Mouse (Mus musculus): ENCODE data around the gene Mindy1. TPM values are rescaled to one million over a fixed set of nuclear protein-coding genes. Genes with fewer than 3 reads are reported as not detected.

The Mindy1 gene
- total and polyA plus RNA-seq, 3 experiments, result 5.0 to 14.4 (median 5.4) TPM

GRCm38 (mm10) chr3:95291041-95291440, 9.9 kb downstream of the Mindy1 start:
- Histone ChIP-seq H3K4me1 (ENCODE audit: control insufficient read depth in 1 of 2, insufficient read depth in 2 of 2) (peaks cover 0 to 19% of the 10 kb centered on the region in 2 experiments; a peak in 3 of 4 replicates), H3K4me2 (ENCODE audit: insufficient read depth, low read depth, poor library complexity, severe bottlenecking) (no peak overlapping the region), H3K36me3 (replicated peaks in 1 of 2; ENCODE audit: control insufficient read depth in 1 of 2, insufficient read depth in 1 of 2, low read length in 1 of 2) (peaks cover 25 to 50% of the 10 kb centered on the region in 2 experiments), H3K9ac (ENCODE audit: insufficient read depth, low read depth) (no peak overlapping the region), H3K27me3 (replicated peaks) (no peaks in the 10 kb centered on the region), H3K4me3 (replicated peaks in 1 of 3; ENCODE audit: low read depth in 2 of 3, low read length in 2 of 3, poor library complexity in 1 of 3) (no peak overlapping the region), H3K27ac (ENCODE audit: insufficient read depth, low read depth) (no peak overlapping the region), H3K79me2 (replicated peaks; ENCODE audit: control insufficient read depth, extremely low read depth, insufficient read depth, poor library complexity, severe bottlenecking) (no peaks in the 10 kb centered on the region), H3K9me3 (replicated peaks; ENCODE audit: low read length) (no peaks in the 10 kb centered on the region)
- dilution Hi-C loops (cut with MboI; ENCODE audit: extremely low pct_ligation_motif_present, extremely low pct_unique_long_range_greater_than_20kb, low sequenced_read_pairs), result no loop called here
- DNase-seq (ENCODE audit: extremely low read depth), result no peak
- TF ChIP-seq NRF1 (IDR thresholded peaks at IDR 0.05; ENCODE audit: low read depth, low read length), result no peak
- TF ChIP-seq ZMIZ1 (IDR thresholded peaks at IDR 0.05; ENCODE audit: low read depth, low read length), result no peak
- TF ChIP-seq ZC3H11A (IDR thresholded peaks at IDR 0.05; ENCODE audit: low read depth, low read length), result no peak
- no peak for TF ChIP-seq ZKSCAN1 (IDR thresholded peaks at IDR 0.05; ENCODE audit: borderline replicate concordance, low read depth, low read length)
- no peak for TF ChIP-seq MAZ (IDR thresholded peaks at IDR 0.05; ENCODE audit: low read depth, low read length)
- no peak for TF ChIP-seq ELF1 (IDR thresholded peaks at IDR 0.05; ENCODE audit: low read depth, low read length)
- no peak for TF ChIP-seq MAFK (IDR thresholded peaks at IDR 0.05; ENCODE audit: insufficient replicate concordance, low read length)
- TF ChIP-seq MYC (IDR thresholded peaks at IDR 0.05; ENCODE audit: low read depth, low read length), result no peak
- TF ChIP-seq RCOR1 (conservative IDR thresholded peaks at IDR 0.05; ENCODE audit: low read depth, low read length), result no peak
- no peak for TF ChIP-seq CTCF (conservative IDR thresholded peaks at IDR 0.05 in 1 of 2, IDR thresholded peaks at IDR 0.05 in 1 of 2; ENCODE audit: low read depth in 2 of 2, low read length in 2 of 2)
- TF ChIP-seq MAX (IDR thresholded peaks at IDR 0.05; ENCODE audit: low read length), result no peak
- no peak for TF ChIP-seq ZNF384 (IDR thresholded peaks at IDR 0.05; ENCODE audit: low read depth, low read length)
- no peak for TF ChIP-seq JUN (IDR thresholded peaks at IDR 0.05; ENCODE audit: insufficient read depth, low read depth, low read length)
- no peak for TF ChIP-seq USF2 (conservative IDR thresholded peaks at IDR 0.05; ENCODE audit: low read depth, low read length)
- no peak for TF ChIP-seq POLR2AphosphoS2 (IDR thresholded peaks at IDR 0.05; ENCODE audit: low read depth, low read length)
- TF ChIP-seq GABPA (IDR thresholded peaks at IDR 0.05; ENCODE audit: insufficient replicate concordance, low read depth, low read length), result no peak
- no peak for TF ChIP-seq E2F4 (IDR thresholded peaks at IDR 0.05; ENCODE audit: insufficient replicate concordance, low read depth, low read length)
- no peak for TF ChIP-seq ETS1 (conservative IDR thresholded peaks at IDR 0.05; ENCODE audit: low read depth, low read length)
- in situ Hi-C loops (cut with MboI; ENCODE audit: low pct_ligation_motif_present, low pct_unique_long_range_greater_than_20kb, low sequenced_read_pairs), result no loop called here

DNA sequence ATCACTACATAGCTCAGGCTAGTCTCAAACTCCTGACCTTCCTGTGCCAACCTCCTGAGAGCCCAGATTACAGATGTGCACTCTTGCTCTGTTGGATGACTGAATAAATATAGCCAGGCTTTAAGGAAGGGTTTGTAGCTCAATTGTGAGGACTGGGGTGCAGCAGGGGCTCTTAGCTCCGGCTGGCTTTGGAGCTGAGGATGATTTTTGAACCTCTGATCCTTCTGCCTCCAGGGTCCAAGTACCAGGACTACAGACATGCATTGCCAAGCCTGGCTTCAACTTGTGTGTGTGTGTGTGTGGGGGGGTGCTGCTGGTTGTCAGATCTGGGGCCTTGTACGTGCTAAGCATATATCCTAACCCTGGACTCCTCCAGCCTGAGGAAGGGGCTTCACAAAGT, 11.8 kb downstream of the Mindy1 start:
- H3K4me2 ChIP-seq (ENCODE audit: insufficient read depth, low read depth, poor library complexity, severe bottlenecking), result no peak overlapping the region
- H3K4me3 ChIP-seq (replicated peaks in 1 of 3; ENCODE audit: low read depth in 2 of 3, low read length in 2 of 3, poor library complexity in 1 of 3), result no peak overlapping the region
- dilution Hi-C loops (cut with MboI; ENCODE audit: extremely low pct_ligation_motif_present, extremely low pct_unique_long_range_greater_than_20kb, low sequenced_read_pairs), result no loop called here
- no peak overlapping the region for H3K27ac ChIP-seq (ENCODE audit: insufficient read depth, low read depth)
- H3K9ac ChIP-seq (ENCODE audit: insufficient read depth, low read depth), result no peak overlapping the region
- no peaks in the 10 kb centered on the region for H3K9me3 ChIP-seq (replicated peaks; ENCODE audit: low read length)
- in situ Hi-C loops (cut with MboI; ENCODE audit: low pct_ligation_motif_present, low pct_unique_long_range_greater_than_20kb, low sequenced_read_pairs), result no loop called here
- peaks cover 0 to 23% of the 10 kb centered on the region in 2 experiments; a peak in 3 of 4 replicates for H3K4me1 ChIP-seq (ENCODE audit: control insufficient read depth in 1 of 2, insufficient read depth in 2 of 2)
- H3K79me2 ChIP-seq (replicated peaks; ENCODE audit: control insufficient read depth, extremely low read depth, insufficient read depth, poor library complexity, severe bottlenecking), result no peaks in the 10 kb centered on the region
- no peak for DNase-seq (ENCODE audit: extremely low read depth)
- H3K36me3 ChIP-seq (replicated peaks in 1 of 2; ENCODE audit: control insufficient read depth in 1 of 2, insufficient read depth in 1 of 2, low read length in 1 of 2), result peaks cover 24 to 62% of the 10 kb centered on the region in 2 experiments
- TF ChIP-seq CHD2 (IDR thresholded peaks at IDR 0.05; ENCODE audit: low read length) (no peak), CHD1 (IDR thresholded peaks at IDR 0.05; ENCODE audit: low read depth, low read length) (no peak), ZC3H11A (IDR thresholded peaks at IDR 0.05; ENCODE audit: low read depth, low read length) (no peak), ETS1 (conservative IDR thresholded peaks at IDR 0.05; ENCODE audit: low read depth, low read length) (no peak), SMC3 (IDR thresholded peaks at IDR 0.05; ENCODE audit: low read depth, low read length) (no peak), HCFC1 (IDR thresholded peaks at IDR 0.05; ENCODE audit: low read depth, low read length) (no peak), MXI1 (IDR thresholded peaks at IDR 0.05; ENCODE audit: low read depth, low read length) (no peak), ZMIZ1 (IDR thresholded peaks at IDR 0.05; ENCODE audit: low read depth, low read length) (no peak), IRF4 (IDR thresholded peaks at IDR 0.05; ENCODE audit: low read depth, low read length) (no peak), USF1 (IDR thresholded peaks at IDR 0.05; ENCODE audit: low read depth, low read length) (no peak), PAX5 (IDR thresholded peaks at IDR 0.05; ENCODE audit: low read length) (no peak), UBTF (IDR thresholded peaks at IDR 0.05; ENCODE audit: low read depth, low read length) (no peak), JUN (IDR thresholded peaks at IDR 0.05; ENCODE audit: insufficient read depth, low read depth, low read length) (no peak), MAX (IDR thresholded peaks at IDR 0.05; ENCODE audit: low read length) (no peak), RAD21 (IDR thresholded peaks at IDR 0.05; ENCODE audit: low read depth, low read length) (no peak), EP300 (IDR thresholded peaks at IDR 0.05; ENCODE audit: low read length) (no peak)
- no peaks in the 10 kb centered on the region for H3K27me3 ChIP-seq (replicated peaks)
